Mouse (Mus musculus) megakaryocyte, embryonic 14.5 days (primary cell): ENCODE data around the gene Babam1.

ENCODE experiments used
- FLI1 ChIP-seq: IDR thresholded peaks from 2 replicates; pipeline ENCODE4 v1.6.1; 2012; ENCODE audit warnings: low read length, inconsistent platforms, mixed read lengths
- GATA1 ChIP-seq: IDR thresholded peaks from 3 replicates; pipeline ENCODE4 v1.6.1; 2012; ENCODE audit warnings: mixed read lengths, low read length, inconsistent platforms, borderline replicate concordance

- no peak for TF ChIP-seq GATA1
- no peak for TF ChIP-seq FLI1
Measured at GRCm38 (mm10) chr8:71403107-71403885, 6.6 kb downstream of the Babam1 start.
